ENCODE assay signal across 21 mouse cellular contexts in the genomic region with DNA sequence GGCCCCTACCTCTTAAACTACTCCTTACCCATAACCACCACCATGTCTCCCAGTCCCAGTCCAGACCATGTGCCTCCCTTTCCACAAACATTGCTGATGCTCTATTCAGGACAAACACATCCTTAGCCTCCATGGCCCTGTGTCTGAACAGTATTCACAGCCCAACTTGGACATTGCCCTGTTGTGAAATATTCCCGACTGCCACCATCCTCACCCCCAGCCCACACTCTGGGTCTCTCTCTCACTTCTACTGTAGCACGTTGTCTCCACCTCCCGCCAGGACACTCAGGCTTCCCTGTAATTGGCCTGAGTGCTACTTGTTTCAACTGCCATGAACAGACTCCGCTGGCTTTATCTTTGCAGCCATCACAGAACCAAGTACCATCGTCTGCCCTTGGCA.
"Had no signal": no experiment of that assay in that cellular context is flagged by ENCODE, and none has a peak within 500 bp of the region (broad histone marks: within the 10 kb centered on the region; RNA-seq: fewer than 3 reads in every experiment).

No protein-coding gene starts in this region.

- ATAC-seq: hindbrain, embryonic 16.5 days; intestine, embryonic 16.5 days; lung, postnatal 0 days; midbrain, embryonic 15.5 days had no signal

- H3K4me2 ChIP-seq: limb, embryonic 12.5 days; limb, embryonic 15.5 days; lung, embryonic 14.5 days; midbrain, embryonic 12.5 days; midbrain, embryonic 15.5 days; neural tube, embryonic 12.5 days; neural tube, embryonic 15.5 days; stomach, embryonic 15.5 days had no signal

- H3K27me3 ChIP-seq: limb, embryonic 12.5 days; limb, embryonic 15.5 days; midbrain, embryonic 12.5 days; midbrain, embryonic 15.5 days; neural tube, embryonic 12.5 days; neural tube, embryonic 15.5 days; stomach, embryonic 15.5 days had no signal

- H3K27ac ChIP-seq: kidney, postnatal 0 days; layer of hippocampus, adult 2 months; limb, embryonic 12.5 days; limb, embryonic 15.5 days; macrophage; midbrain, embryonic 12.5 days; midbrain, embryonic 15.5 days; neural tube, embryonic 12.5 days; neural tube, embryonic 15.5 days; stomach, embryonic 15.5 days had no signal

- H3K9ac ChIP-seq: limb, embryonic 12.5 days; limb, embryonic 15.5 days; lung, embryonic 14.5 days; midbrain, embryonic 12.5 days; midbrain, embryonic 15.5 days; neural tube, embryonic 12.5 days; neural tube, embryonic 15.5 days; stomach, embryonic 15.5 days had no signal

- H3K36me3 ChIP-seq: limb, embryonic 12.5 days; limb, embryonic 15.5 days; midbrain, embryonic 12.5 days; midbrain, embryonic 15.5 days; neural tube, embryonic 12.5 days; neural tube, embryonic 15.5 days; stomach, embryonic 15.5 days had no signal

- H3K9me3 ChIP-seq: limb, embryonic 12.5 days; limb, embryonic 15.5 days; midbrain, embryonic 12.5 days; midbrain, embryonic 15.5 days; neural tube, embryonic 12.5 days; neural tube, embryonic 15.5 days; stomach, embryonic 15.5 days had no signal

- H3K4me3 ChIP-seq: layer of hippocampus, adult 2 months; limb, embryonic 12.5 days; limb, embryonic 15.5 days; midbrain, embryonic 12.5 days; midbrain, embryonic 15.5 days; neural tube, embryonic 12.5 days; neural tube, embryonic 15.5 days; stomach, embryonic 15.5 days had no signal

- H3K4me1 ChIP-seq: limb, embryonic 12.5 days; midbrain, embryonic 12.5 days; neural tube, embryonic 12.5 days; neural tube, embryonic 15.5 days had no signal

- DNase-seq: kidney, adult 2 months; kidney, postnatal 25 days; left cerebral cortex, postnatal 4 days; lung, embryonic 14.5 days; right cerebral cortex, adult 18-20 months; right cerebral cortex, postnatal 14 days; right cerebral cortex, postnatal 4 days; thymus, postnatal 25 days had no signal
